Mouse (Mus musculus) myocyte (in vitro differentiated cells): ENCODE results near the gene Kirrel3. TPM values are rescaled to one million over a fixed set of nuclear protein-coding genes. Genes with fewer than 3 reads are reported as not detected.

Source experiments
- H3K27me3 ChIP-seq: one replicate; pipeline ENCODE4 v1.6.1; 2011; ENCODE audit not compliant: control insufficient read depth, insufficient read depth, insufficient read length
- H3K36me3 ChIP-seq: one replicate; pipeline ENCODE4 v1.6.1; 2011; ENCODE audit not compliant: control insufficient read depth, insufficient read depth
- H3K4me2 ChIP-seq: one replicate; pipeline ENCODE4 v1.6.1; 2011; ENCODE audit warnings: low read depth, control low read depth
- H3K4me3 ChIP-seq: one replicate; pipeline ENCODE4 v1.5.1; 2011; ENCODE audit warnings: mild to moderate bottlenecking, control low read depth, moderate library complexity
- H3K79me2 ChIP-seq: one replicate; pipeline ENCODE4 v1.6.1; 2011; ENCODE audit not compliant: control insufficient read depth, insufficient read depth
- H3ac ChIP-seq: one replicate; pipeline ENCODE4 v1.6.1; 2011; ENCODE audit not compliant: control insufficient read depth, insufficient read length
- CEBPB ChIP-seq: IDR thresholded peaks from 2 replicates; pipeline ENCODE4 v1.6.1; 2011; ENCODE audit warnings: mild to moderate bottlenecking, moderate library complexity; ENCODE audit not compliant: poor library complexity, insufficient read depth, severe bottlenecking
- E2F4 ChIP-seq: IDR thresholded peaks from one replicate; pipeline ENCODE4 v1.6.1; 2011; ENCODE audit warnings: mild to moderate bottlenecking, control low read depth, moderate library complexity; ENCODE audit not compliant: insufficient read depth
- MAX ChIP-seq: IDR thresholded peaks from one replicate; pipeline ENCODE4 v1.6.1; 2011; ENCODE audit warnings: low read depth, mild to moderate bottlenecking, control low read depth
- MYOD1 ChIP-seq, 3 experiments: IDR thresholded peaks; one replicate each; pipeline ENCODE4 v1.6.1; 2011; ENCODE audit warnings: control low read depth in 2 of 3, low read depth in 2 of 3, mild to moderate bottlenecking in 2 of 3, moderate library complexity in 1 of 3; ENCODE audit not compliant: insufficient read length in 2 of 3, control insufficient read depth in 1 of 3
- MYOG ChIP-seq, 3 experiments: IDR thresholded peaks; one replicate each; pipeline ENCODE4 v1.6.1; 2011; ENCODE audit warnings: control low read depth in 2 of 3, low read depth in 2 of 3, mild to moderate bottlenecking in 2 of 3; ENCODE audit not compliant: insufficient read length in 2 of 3, control insufficient read depth in 1 of 3, insufficient read depth in 1 of 3
- POLR2A ChIP-seq: IDR thresholded peaks from one replicate; pipeline ENCODE4 v1.6.1; 2011; ENCODE audit warnings: low read depth, mild to moderate bottlenecking, control low read depth, moderate library complexity; ENCODE audit not compliant: insufficient read length
- POLR2AphosphoS2 ChIP-seq: IDR thresholded peaks from one replicate; pipeline ENCODE4 v1.6.1; 2011; ENCODE audit warnings: low read depth, control low read depth; ENCODE audit not compliant: insufficient read length
- REST ChIP-seq: IDR thresholded peaks from one replicate; pipeline ENCODE4 v1.6.1; 2011; ENCODE audit warnings: mild to moderate bottlenecking, control low read depth, moderate library complexity; ENCODE audit not compliant: insufficient read depth, insufficient read length
- SRF ChIP-seq: IDR thresholded peaks from one replicate; pipeline ENCODE4 v1.6.1; 2011; ENCODE audit warnings: low read depth; ENCODE audit not compliant: control insufficient read depth, insufficient read length
- TCF12 ChIP-seq: IDR thresholded peaks from one replicate; pipeline ENCODE4 v1.6.1; 2011; ENCODE audit warnings: mild to moderate bottlenecking, control low read depth; ENCODE audit not compliant: poor library complexity, insufficient read depth, severe bottlenecking
- TCF3 ChIP-seq: IDR thresholded peaks from one replicate; pipeline ENCODE4 v1.6.1; 2011; ENCODE audit warnings: low read depth, control low read depth; ENCODE audit not compliant: insufficient read length
- USF1 ChIP-seq: IDR thresholded peaks from one replicate; pipeline ENCODE4 v1.6.1; 2011; ENCODE audit warnings: low read depth, mild to moderate bottlenecking, control low read depth, moderate library complexity
- polyA plus RNA-seq: library from polyadenylated mRNA; unstranded; fragments of >200 nt; fragmentation: generic; extraction: Trizol; gene quantifications from one replicate; pipeline ENCODE4 v1.2.1, GENCODE M21; 2012; ENCODE audit warnings: missing spikeins

Gene Kirrel3
- polyA plus RNA-seq, 1 experiment: 2.8 TPM

DNA sequence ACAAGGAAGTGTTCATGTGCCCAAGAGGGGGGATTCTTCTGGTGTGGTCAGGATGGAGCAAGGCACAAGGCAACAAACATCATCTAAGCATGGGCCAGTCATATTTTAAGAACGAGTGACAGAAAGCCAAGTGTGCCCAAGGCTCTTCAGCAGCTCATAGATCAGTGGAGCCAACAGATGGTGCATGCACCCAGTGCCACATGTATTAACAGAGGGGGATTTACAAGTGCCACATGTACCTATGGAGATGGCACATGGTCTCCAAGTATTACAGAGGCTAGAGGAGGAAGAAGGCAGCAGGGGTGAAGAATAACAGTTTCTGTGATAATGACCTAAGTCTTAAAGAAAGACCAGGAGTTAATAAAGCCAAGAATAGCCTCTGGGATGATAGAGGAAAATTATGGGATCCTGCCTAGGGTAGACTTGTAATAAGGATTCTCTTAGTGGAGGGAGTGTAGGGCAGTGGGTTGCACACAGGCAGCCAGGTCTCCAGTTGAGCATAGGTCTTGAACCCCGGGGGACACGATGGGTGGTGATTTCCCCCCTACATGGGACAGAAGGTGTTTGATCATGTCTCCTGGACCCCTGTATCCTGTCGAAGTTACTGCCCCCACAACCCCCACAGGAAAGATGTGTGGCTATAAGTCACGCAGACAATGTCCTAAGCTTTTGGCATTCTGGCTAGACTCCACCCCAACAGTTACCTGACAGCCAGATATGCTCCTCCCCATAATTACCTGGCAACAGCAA lies 495.0 kb downstream of the Kirrel3 start:
- no peak for TF ChIP-seq TCF3
- TF ChIP-seq MYOG (IDR thresholded peaks at IDR 0.05; ENCODE audit: control insufficient read depth in 1 of 3, insufficient read depth in 1 of 3, insufficient read length in 2 of 3, low read depth in 2 of 3): no peak
- no peak for TF ChIP-seq POLR2AphosphoS2
- TF ChIP-seq MAX: no peak
- TF ChIP-seq USF1: no peak
- TF ChIP-seq MYOD1 (IDR thresholded peaks at IDR 0.05; ENCODE audit: control insufficient read depth in 1 of 3, insufficient read length in 2 of 3, low read depth in 2 of 3): no peak
- no peak for TF ChIP-seq POLR2A
- TF ChIP-seq REST: no peak
- TF ChIP-seq SRF: no peak
- TF ChIP-seq E2F4: no peak
- TF ChIP-seq TCF12: no peak
- TF ChIP-seq CEBPB: no peak
- Histone ChIP-seq H3ac (no peak overlapping the region), H3K36me3 (no peaks in the 10 kb centered on the region), H3K79me2 (no peaks in the 10 kb centered on the region), H3K4me2 (no peak overlapping the region), H3K4me3 (no peak overlapping the region), H3K27me3 (no peaks in the 10 kb centered on the region)

GRCm38 (mm10) chr9:34983513-34984462 lies 498.1 kb downstream of the Kirrel3 start:
- Histone ChIP-seq H3ac (no peak overlapping the region), H3K79me2 (no peaks in the 10 kb centered on the region), H3K4me2 (no peak overlapping the region), H3K27me3 (no peaks in the 10 kb centered on the region), H3K36me3 (no peaks in the 10 kb centered on the region), H3K4me3 (no peak overlapping the region)
- TF ChIP-seq MYOD1 (IDR thresholded peaks at IDR 0.05; ENCODE audit: control insufficient read depth in 1 of 3, insufficient read length in 2 of 3, low read depth in 2 of 3) (peak in 1 of 3 experiments; percentile 20), REST (no peak)

DNA sequence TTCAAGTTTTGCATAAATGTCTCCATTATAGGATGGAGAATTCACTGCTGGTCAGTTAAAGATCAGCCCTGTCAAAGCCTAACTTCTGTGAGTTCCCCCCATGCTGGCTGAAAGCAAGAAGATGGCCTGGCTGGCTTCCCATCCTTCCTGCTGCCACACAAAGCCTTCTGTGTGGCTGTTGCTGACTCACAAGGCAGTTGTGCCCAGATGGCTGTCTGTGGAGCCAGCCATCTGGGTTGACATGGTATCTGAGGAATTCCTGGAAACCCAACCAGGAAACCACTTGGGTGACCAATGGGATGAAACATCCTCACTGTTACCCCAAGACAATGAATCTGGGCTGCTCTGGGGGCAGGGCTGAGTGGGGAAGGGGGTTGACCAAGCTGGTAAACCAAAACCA lies 500.5 kb downstream of the Kirrel3 start:
- Histone ChIP-seq H3K4me2 (peak overlapping the region; percentile 53), H3K27me3 (no peaks in the 10 kb centered on the region), H3K4me3 (no peak overlapping the region), H3K79me2 (no peaks in the 10 kb centered on the region), H3ac (no peak overlapping the region), H3K36me3 (no peaks in the 10 kb centered on the region)
- peak in 2 of 3 experiments; percentile 39 to 66 for TF ChIP-seq MYOD1 (IDR thresholded peaks at IDR 0.05; ENCODE audit: control insufficient read depth in 1 of 3, insufficient read length in 2 of 3, low read depth in 2 of 3)
- no peak for TF ChIP-seq E2F4
- TF ChIP-seq TCF12: peak; percentile 89
- 0 out of 2 replicates have a peak, but pooled peaks have one; percentile 17 for TF ChIP-seq CEBPB
- TF ChIP-seq MYOG (IDR thresholded peaks at IDR 0.05; ENCODE audit: control insufficient read depth in 1 of 3, insufficient read depth in 1 of 3, insufficient read length in 2 of 3, low read depth in 2 of 3): peak; percentile 43 to 86 (median 43)
- TF ChIP-seq POLR2AphosphoS2: no peak

DNA sequence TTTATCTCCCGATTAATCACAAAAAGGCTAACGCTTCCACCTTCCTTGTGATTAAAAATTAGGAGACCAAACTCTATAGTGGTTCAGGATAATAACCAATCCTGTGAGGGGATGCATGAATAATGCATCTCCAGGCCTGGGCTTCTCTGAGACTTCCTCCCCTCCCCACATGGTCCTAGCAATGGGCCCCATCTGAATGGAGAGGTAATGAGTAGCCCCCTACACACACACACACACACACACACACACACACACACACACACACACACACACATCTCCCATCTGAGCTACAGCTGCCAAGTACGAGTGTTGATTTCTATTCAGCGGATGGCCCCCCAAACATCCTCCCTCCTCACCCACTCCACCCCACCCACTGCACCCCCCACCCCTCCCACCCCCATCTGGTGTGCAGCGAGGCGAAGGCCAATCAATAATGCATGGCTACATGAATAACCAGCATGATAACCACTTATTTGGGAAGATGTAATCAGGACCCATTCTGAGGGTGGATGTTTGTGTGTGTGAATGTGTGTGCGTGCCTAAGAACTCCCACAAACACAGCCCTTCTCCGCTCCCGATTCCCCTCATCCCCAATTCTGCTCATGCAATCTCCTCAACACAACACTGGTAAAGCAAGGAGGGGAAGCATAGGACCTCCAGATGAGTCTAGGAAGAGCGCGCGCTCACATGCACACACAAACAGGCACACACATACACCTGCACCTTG lies 501.9 kb downstream of the Kirrel3 start:
- no peaks in the 10 kb centered on the region for H3K36me3 ChIP-seq
- no peak overlapping the region for H3ac ChIP-seq
- no peak overlapping the region for H3K4me2 ChIP-seq
- no peaks in the 10 kb centered on the region for H3K27me3 ChIP-seq
- H3K79me2 ChIP-seq: no peaks in the 10 kb centered on the region
- TF ChIP-seq REST (no peak), POLR2A (no peak)
- no peak overlapping the region for H3K4me3 ChIP-seq

GRCm38 (mm10) chr9:34988683-34989082 lies 503.0 kb downstream of the Kirrel3 start:
- no peaks in the 10 kb centered on the region for H3K27me3 ChIP-seq
- no peak overlapping the region for H3K4me2 ChIP-seq
- H3K4me3 ChIP-seq: no peak overlapping the region
- TF ChIP-seq TCF3 (no peak), SRF (no peak), REST (no peak), MAX (no peak), TCF12 (no peak), MYOD1 (IDR thresholded peaks at IDR 0.05; ENCODE audit: control insufficient read depth in 1 of 3, insufficient read length in 2 of 3, low read depth in 2 of 3) (no peak), CEBPB (no peak), POLR2A (no peak), E2F4 (no peak), MYOG (IDR thresholded peaks at IDR 0.05; ENCODE audit: control insufficient read depth in 1 of 3, insufficient read depth in 1 of 3, insufficient read length in 2 of 3, low read depth in 2 of 3) (no peak), POLR2AphosphoS2 (no peak), USF1 (no peak)
- no peaks in the 10 kb centered on the region for H3K36me3 ChIP-seq
- H3ac ChIP-seq: no peak overlapping the region
- no peaks in the 10 kb centered on the region for H3K79me2 ChIP-seq
